Mouse (Mus musculus): ENCODE measurements around the gene Ear10.
"Not testable (repeated sequence)": the region's sequence is repeated elsewhere in the genome, so short reads cannot be mapped to it uniquely, and the experiment has no call there.

The Ear10 gene

GRCm38 (mm10) chr14:43923459-43923858 lies at the start of gene Ear10:
Gene Ear10 (minus strand): TSS chr14:43923559.
- in situ Hi-C loops (cut with MboI, MseI): not testable (repeated sequence)

- in situ Hi-C loops (cut with MboI, MseI): loop anchor here (5.0 kb wide), 1 partner anchor 46 kb away; the partner anchor contains the start of gene Ang6
These were observed 33.4 kb upstream of the Ear10 start, which contains the start of gene Ang5 for GRCm38 (mm10) chr14:43956769-43957168. Gene Ang5 (plus strand): TSS chr14:43957069.

- in situ Hi-C loops (cut with MboI, MseI): loop anchor here (5.0 kb wide), 1 partner anchor 47 kb away; the partner anchor contains the start of gene Ang6
These were observed 31.7 kb upstream of the Ear10 start for GRCm38 (mm10) chr14:43955074-43955473.

GRCm38 (mm10) chr14:43953382-43953781 lies 30.0 kb upstream of the Ear10 start:
- in situ Hi-C loops (cut with MboI, MseI): not testable (repeated sequence)

DNA sequence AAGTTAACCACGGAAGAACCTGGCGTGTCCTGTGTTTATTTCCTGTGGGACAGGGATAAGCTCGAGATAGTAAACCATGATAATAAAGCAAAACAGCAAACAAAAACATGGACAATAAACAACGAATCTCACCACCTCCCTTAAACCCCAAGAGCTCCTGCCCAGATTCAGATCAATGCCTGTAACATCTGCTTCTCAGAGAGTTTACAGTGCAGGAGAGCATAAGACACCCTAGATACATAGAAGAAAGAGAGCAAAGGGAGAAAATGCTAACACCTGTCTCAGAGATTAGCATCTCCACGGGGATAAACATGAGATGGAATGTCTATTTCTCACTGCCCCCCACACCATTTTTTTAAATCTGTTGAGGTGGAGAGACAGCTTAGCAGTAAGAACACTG lies 10.0 kb upstream of the Ear10 start:
- in situ Hi-C loops (cut with MboI, MseI): loop anchor here (5.0 kb wide), 1 partner anchor 49 kb away; no protein-coding TSS in a partner anchor

DNA sequence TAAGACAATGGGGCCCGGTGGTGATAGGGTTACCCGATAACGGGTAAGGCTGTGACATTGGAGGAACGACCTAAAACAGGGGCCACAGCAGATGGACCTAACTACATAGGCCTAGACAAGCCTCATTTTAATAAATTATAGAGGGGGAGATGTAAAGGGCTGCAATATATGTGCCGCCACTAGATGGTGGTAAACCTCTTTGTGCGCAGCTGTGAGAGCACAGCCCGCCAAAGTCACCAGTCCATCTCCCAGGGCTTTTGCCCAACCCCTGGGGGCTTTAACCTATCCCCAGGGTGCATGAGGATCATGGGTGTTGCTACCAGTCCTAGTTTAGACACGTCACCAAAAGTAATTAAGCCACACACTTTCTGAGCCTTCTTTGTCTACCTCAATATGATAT lies 9.6 kb upstream of the Ear10 start:
- in situ Hi-C loops (cut with MboI, MseI): loop anchor here (5.0 kb wide), 1 partner anchor 49 kb away; no protein-coding TSS in a partner anchor

DNA sequence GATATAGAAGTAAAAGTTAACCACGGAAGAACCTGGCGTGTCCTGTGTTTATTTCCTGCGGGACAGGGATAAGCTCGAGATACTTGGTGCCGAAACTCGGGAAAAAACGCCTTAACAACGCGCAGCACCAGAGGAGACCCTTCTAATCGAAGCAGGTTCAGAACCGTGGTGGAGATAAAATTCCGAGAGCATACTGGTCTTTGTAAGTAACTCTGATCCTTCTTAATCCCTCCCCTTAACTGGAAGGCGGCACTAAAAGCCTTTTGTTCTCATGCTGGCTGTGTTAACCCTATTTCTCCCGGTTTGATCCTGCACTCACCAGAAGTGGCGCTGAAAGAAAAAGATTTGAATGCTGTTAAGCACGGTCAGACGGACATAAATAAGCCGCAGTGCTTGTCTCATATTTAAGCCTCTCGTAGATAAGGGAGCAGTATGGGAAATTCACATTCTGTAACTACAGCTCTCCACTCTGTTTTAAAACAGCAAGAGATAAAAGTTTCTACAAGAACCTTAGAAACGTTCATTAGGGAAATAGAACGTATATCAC lies 2.1 kb upstream of the Ear10 start:
- in situ Hi-C loops (cut with MboI, MseI): not testable (repeated sequence)

DNA sequence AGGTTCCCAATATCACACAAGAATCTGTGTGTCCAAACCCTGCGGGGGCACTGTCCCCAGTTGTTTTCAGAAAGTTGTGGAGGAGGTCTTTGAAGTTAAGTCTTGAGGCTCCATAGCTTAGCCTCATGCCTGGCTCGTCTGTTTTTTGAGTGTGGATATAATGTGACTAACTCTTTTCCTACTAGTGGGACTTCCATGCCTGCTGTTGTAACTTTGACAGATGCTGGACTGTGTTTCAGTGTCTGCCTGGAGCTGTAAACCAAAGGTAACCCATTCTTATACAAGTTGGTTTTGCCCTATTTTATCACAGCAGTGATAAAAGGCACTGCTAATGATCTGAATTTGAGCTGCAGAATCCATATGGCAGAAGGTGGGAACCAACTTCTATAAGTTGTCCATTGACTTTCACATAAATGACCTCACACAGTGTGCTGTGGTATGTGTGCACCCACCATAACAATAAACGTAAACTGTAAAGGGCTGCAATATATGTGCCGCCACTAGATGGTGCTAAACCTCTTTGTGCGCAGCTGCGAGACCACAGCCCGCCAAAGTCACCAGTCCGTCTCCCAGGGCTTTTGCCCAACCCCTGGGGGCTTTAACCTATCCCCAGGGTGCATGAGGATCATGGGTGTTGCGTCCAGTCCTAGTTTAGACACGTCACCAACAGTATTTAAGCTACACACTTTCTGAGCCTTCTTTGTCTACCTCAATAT lies 1.5 kb upstream of the Ear10 start, which contains the start of gene Gm8113:
Gene Gm8113 (plus strand): TSS at position 703 of the 716 bp plus-strand sequence.
- in situ Hi-C loops (cut with MboI, MseI): not testable (repeated sequence)

DNA sequence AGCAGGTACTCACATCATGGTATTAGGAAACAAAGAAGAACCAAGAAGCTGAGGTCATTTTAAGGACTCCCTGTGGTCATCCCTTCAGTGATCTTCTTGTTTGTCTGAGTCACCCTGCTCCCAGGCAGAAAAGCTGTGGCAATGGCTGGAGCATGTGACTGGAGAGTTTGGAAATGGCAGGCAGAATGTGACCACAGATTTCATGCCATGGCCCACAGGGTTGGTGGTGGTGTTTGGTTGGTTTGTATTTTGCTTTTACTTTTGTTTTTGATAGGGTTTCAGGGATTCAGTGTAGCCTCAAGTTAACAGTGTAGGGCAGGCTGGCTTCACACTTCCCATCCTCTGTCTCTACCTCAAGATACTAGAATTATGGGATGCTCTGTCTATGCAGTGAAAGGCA lies 5.1 kb downstream of the Ear10 start:
- in situ Hi-C loops (cut with MboI, MseI): not testable (repeated sequence)

- in situ Hi-C loops (cut with MboI, MseI): not testable (repeated sequence)
These were observed 24.8 kb downstream of the Ear10 start for GRCm38 (mm10) chr14:43898577-43898976.

DNA sequence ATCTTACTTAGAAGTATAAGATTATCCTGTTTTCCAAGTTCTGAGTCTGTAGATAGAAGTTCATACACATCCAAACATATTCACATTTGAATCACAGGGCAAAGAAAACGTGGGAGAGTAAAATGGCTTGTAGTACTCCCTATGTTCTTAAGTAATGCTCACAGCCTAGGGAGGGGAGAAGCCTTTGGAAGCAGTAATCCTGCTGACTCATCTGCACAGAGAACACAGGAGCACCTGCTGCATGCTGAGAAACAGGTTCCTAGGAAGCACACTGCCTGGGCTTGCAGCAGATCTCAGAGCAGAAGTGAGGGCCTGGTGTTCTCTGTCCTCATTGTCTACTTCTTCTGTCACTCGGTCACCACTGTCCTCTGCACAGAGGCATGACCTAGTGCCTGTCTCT lies 28.0 kb downstream of the Ear10 start:
- in situ Hi-C loops (cut with MboI, MseI): not testable (repeated sequence)

DNA sequence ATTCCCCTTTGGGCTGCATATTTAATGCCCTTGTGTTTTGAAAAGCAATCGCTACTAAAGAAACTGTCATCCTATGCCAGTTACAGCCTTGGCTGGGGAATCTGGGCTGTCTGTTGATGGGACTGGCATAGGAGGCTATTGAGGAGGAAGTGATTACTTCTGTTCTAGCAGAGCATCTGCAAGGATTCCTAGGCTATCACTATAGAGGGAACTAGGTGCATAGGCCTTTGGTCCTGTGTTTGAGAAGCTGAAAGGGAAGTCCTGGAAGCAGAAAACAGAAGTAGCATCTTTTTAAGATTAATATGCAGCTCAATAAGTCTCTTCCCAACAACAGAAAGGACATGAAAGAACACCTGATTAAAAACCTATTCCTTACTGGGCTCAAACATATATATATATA lies 32.1 kb downstream of the Ear10 start:
- in situ Hi-C loops (cut with MboI, MseI): not testable (repeated sequence)

- in situ Hi-C loops (cut with MboI, MseI): loop anchor here (10.0 kb wide), 1 partner anchor 209 kb away; no protein-coding TSS in a partner anchor
These were observed 37.1 kb downstream of the Ear10 start for GRCm38 (mm10) chr14:43886235-43886634.

DNA sequence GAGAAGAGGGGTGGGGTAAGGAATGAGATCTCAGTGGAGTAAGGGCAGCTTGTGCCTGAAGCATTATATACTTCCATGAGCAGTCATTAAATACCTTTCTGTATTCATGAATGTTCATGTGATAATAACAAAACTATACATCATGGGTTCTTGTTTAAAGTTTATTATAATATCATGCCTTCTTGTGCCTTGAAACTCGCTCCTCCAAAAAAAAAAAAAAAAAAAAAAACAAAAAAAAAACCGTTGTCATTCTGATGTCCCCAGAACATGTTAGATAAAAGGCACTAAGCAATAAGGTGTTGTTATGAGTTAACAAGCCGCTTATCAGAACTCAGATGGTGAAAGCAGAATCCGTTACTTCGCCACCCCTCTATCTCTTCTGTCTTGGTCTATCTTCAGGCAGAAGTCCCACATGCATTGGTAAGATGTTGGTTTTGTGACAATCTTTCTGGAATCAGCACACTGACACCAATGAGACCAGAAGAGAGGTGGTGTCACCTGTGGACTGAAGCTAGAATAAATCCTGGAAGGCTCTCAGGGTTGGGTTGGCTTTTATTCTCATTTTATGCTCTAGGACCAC lies 43.3 kb downstream of the Ear10 start:
- in situ Hi-C loops (cut with MboI, MseI): loop anchor here (10.0 kb wide), 1 partner anchor 215 kb away; no protein-coding TSS in a partner anchor

GRCm38 (mm10) chr14:43877789-43878188 lies 45.6 kb downstream of the Ear10 start:
- in situ Hi-C loops (cut with MboI, MseI): not testable (repeated sequence)

DNA sequence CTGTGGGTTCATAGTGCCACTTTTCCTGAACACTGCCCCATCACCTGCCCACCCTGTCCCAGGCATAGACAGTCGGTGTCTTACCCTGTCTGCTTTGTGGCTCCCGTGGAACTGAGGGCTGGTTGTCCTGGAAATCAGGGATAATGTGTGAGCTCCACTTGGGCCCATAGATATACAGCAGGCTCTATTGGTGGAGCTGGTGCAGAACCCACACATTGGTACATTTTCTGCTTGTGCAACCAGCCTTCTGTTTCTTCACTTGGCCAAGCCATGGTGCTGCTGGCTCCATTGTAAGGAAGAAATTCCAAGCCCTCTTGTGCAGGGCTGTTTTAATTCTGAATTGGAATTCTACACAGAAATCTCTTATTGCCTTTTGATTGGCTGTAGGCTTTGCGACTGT lies 47.9 kb downstream of the Ear10 start, which contains the start of gene Ear1:
Gene Ear1 (minus strand): TSS at position 101 of the 400 bp plus-strand sequence.
- in situ Hi-C loops (cut with MboI, MseI): not testable (repeated sequence)

DNA sequence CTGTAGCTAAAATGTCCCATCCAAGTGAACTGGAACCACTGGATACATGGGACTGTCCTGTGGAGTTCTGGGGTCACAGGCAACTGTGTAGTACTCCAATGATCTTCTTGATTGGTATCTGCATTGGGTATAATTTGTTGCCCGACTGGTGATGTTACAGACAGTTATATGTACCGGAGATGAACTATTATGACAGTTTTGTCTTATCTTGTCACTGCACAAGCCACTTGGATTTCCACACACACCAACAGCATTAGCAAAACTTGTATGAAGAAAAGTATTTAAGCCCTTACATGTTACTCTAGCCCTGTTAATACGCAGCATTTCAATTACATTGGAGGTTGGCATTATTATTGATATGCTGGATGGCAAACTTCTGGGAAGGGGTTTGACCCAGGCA lies 48.5 kb downstream of the Ear10 start:
- in situ Hi-C loops (cut with MboI, MseI): loop anchor here (5.0 kb wide), 1 partner anchor 177 kb away; no protein-coding TSS in a partner anchor
